Mouse (Mus musculus) heart, embryonic 10.5 days (tissue): ENCODE measurements around the gene Gsx2. TPM values are rescaled to one million over a fixed set of nuclear protein-coding genes. Genes with fewer than 3 reads are reported as not detected.

ENCODE experiments used
- DNase-seq: peaks from one replicate; pipeline ENCODE4 v3.0.0-alpha.2; 2017; ENCODE audit warnings: low spot score
- H3K27ac ChIP-seq: fragments of 300-500 bp; sonication (generic); 2 replicates; pipeline ENCODE4 v1.5.1; 2016; ENCODE audit warnings: mild to moderate bottlenecking
- H3K27me3 ChIP-seq: fragments of 300-500 bp; sonication (generic); 2 replicates; pipeline ENCODE4 v1.6.1; 2016; ENCODE audit warnings: mild to moderate bottlenecking; ENCODE audit not compliant: poor library complexity, insufficient read depth, severe bottlenecking
- H3K36me3 ChIP-seq: fragments of 300-500 bp; sonication (generic); 2 replicates; pipeline ENCODE4 v1.6.1; 2016; ENCODE audit warnings: mild to moderate bottlenecking, moderate library complexity
- H3K4me1 ChIP-seq: fragments of 300-500 bp; sonication (generic); 2 replicates; pipeline ENCODE4 v1.6.1; 2016; ENCODE audit warnings: mild to moderate bottlenecking
- H3K4me3 ChIP-seq: fragments of 300-500 bp; sonication (generic); 2 replicates; pipeline ENCODE4 v1.5.1; 2016; ENCODE audit warnings: mild to moderate bottlenecking, moderate library complexity
- H3K9me3 ChIP-seq: fragments of 300-500 bp; sonication (generic); 2 replicates; pipeline ENCODE4 v1.6.1; 2016; ENCODE audit warnings: mild to moderate bottlenecking, moderate library complexity
- WGBS: fragments of 180-500 bp; shearing (Covaris S2); methylation state at CpG from one replicate; pipeline ENCODE4 v1.1.7; 2016; 5-methylcytosine and 5-hydroxymethylcytosine counted together
- polyA plus RNA-seq: library from polyadenylated mRNA; unstranded; fragments of >200 nt; fragmentation: Nextera tagmentation; extraction: Ambion mirVana; gene quantifications from 2 replicates; pipeline ENCODE4 v1.2.1, GENCODE M21; 2016

Gene Gsx2
- polyA plus RNA-seq, 1 experiment from 2014 or later, result not detected

DNA sequence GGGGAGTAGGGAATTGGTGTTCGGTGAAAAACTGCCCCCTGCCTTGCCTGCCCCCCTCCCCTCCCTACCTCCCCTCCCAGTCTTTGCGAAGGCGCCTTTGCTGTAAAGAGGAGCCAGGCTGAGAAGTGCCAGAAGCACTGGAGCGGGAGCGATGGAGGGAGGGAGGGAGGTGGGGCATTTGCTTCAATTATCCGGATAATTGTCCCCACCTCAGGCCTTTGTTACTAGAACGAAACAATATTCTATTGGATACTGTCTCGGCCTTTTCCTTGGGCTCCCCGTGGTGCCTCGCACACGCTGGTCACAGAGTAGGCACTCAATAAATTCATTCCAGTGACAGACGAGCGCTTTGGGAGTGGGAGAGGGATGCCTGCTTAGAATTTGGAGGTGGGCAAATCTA lies 5.3 kb upstream of the Gsx2 start:
- Histone ChIP-seq H3K27ac (no peak overlapping the region), H3K4me3 (0 out of 2 replicates have a peak overlapping the region, but pooled peaks have one; percentile 24), H3K27me3 (peaks cover 93% of the 10 kb centered on the region), H3K4me1 (peaks cover 26% of the 10 kb centered on the region), H3K9me3 (no peaks in the 10 kb centered on the region), H3K36me3 (no peaks in the 10 kb centered on the region)
- no peak for DNase-seq
- WGBS, result 1% methylated on average over 12 of the region's 13 CpGs

DNA sequence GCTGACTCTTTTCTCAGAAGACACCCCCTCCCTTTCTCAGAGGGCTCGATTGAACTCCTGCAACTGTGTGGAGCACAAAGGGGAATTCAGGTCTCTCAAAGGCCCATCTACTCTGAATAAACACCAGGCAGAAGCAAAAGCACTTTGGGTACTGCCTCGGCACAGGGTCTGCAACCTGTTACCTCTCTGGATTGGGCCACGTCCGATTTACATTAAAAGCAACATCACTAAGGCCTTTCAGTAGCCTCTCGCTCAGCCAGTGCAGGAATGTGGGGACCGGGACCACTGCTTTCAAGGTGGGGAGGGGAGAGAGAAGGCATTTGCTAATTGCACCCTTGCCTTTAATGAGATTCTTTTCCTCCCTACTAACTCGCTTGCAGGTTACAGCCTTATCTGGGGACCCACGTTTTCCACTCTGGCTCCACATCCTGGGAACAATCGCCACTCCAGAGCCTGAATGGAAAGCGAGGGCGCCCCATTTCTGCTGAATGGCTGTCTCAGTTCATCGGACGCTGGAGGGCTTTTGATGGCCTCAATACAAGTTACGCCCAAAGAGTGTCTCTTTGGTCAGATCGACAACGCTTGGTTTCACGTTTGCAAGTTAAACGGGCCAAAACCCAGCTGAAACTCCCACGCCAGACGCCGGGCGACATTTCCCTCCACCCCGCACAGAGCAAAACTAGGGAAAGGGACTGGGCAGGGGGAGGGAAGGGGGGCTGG lies 4.6 kb upstream of the Gsx2 start:
- WGBS, result under 1% methylated on average over 23 of the region's 23 CpGs
- Histone ChIP-seq H3K9me3 (no peaks in the 10 kb centered on the region), H3K4me3 (peak overlapping the region; percentile 16; the same call in 1 of the 2 replicates), H3K4me1 (peaks cover 32% of the 10 kb centered on the region), H3K27ac (no peak overlapping the region), H3K36me3 (no peaks in the 10 kb centered on the region), H3K27me3 (peaks cover 98% of the 10 kb centered on the region)
- no peak for DNase-seq

DNA sequence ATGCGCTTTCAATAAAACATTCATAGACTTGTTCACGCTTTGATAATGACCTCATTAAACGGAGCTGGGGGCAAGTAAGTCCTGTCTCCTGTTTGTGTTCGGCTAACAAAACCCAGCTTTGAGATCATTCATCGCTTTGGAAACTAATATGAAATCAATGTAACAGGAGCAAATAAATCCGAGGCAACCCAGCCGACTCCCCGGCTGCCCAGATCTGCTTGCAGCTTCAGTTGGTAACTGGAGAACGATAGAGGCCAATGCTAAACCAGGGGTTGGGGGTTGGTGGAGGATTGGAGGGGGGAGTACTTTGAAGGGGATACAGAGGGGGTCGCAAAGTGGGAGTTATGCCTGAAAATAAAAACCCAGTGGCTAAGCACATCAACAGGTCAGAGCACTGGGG lies 3.5 kb upstream of the Gsx2 start:
- Histone ChIP-seq H3K27ac (no peak overlapping the region), H3K27me3 (peaks cover 98% of the 10 kb centered on the region), H3K4me3 (no peak overlapping the region), H3K4me1 (peaks cover 32% of the 10 kb centered on the region), H3K36me3 (no peaks in the 10 kb centered on the region), H3K9me3 (no peaks in the 10 kb centered on the region)
- DNase-seq, result no peak
- under 1% methylated on average over 10 of the region's 10 CpGs for WGBS

DNA sequence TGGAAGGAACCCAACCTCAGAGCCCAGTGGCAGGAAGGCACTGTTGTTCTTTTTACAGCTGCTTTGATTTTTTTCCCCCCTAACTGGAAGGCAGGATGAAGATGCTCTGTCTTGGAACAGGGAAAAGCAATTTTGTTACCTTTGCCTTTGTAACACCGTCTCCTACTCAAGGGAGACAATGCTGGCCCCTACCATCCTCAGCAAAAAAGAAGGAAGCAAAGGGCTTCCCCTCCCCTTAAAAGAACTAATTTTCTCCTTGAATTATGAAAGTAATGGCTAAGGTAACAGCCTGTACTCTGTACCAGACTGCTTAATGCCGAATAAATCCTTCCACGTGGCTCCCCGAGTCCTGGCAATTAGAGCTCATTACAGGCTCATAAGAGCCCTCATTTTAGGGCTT lies 2.9 kb upstream of the Gsx2 start:
- no peaks in the 10 kb centered on the region for H3K36me3 ChIP-seq
- no peak for DNase-seq
- no peaks in the 10 kb centered on the region for H3K9me3 ChIP-seq
- 6% methylated on average over 4 of the region's 4 CpGs for WGBS
- peaks cover 98% of the 10 kb centered on the region for H3K27me3 ChIP-seq
- H3K4me1 ChIP-seq, result peaks cover 27% of the 10 kb centered on the region
- no peak overlapping the region for H3K27ac ChIP-seq
- H3K4me3 ChIP-seq, result no peak overlapping the region

DNA sequence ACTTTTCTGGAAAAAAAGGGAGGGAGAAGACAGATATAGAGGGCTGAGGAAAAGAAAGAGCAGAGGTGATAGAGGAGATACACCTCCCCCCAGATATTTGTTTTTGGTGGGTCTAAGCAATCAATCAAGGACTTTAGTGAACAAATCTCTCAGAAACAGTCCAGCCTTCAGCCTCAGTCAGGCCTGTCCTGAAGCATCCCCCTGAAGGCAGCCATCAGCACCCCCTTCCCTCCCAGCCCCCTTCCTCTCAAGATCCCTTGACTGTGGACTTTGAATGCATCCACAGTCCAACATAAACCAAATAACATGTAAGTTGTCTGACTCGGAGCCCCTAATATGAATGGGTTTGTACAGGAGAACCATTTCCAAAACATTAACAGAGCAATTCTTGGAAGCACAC lies 2.2 kb upstream of the Gsx2 start:
- no peaks in the 10 kb centered on the region for H3K36me3 ChIP-seq
- H3K4me1 ChIP-seq, result peaks cover 27% of the 10 kb centered on the region
- 20% methylated on average over 1 of the region's 1 CpGs for WGBS
- no peak overlapping the region for H3K27ac ChIP-seq
- DNase-seq, result no peak
- H3K9me3 ChIP-seq, result no peaks in the 10 kb centered on the region
- peaks cover 98% of the 10 kb centered on the region for H3K27me3 ChIP-seq
- no peak overlapping the region for H3K4me3 ChIP-seq

DNA sequence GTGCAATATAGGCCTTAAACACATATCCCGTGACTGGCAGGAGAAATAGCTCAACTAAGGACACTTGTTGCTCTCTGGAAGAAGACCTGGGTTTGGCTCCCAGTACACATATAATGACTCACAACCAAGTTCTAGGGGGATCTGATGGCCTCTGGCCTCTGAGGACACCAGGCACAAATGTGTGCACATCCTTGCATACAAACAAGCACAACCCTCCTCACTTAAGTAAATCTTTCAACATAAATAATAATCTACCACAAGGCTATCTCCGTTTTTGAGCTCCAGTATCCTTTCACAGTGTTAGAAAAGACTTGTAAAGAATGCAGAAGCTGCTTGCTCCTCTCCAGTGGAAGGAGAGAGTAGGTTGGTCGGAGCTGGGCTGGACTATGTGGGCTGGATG lies 1.7 kb upstream of the Gsx2 start:
- peaks cover 98% of the 10 kb centered on the region for H3K27me3 ChIP-seq
- DNase-seq, result no peak
- H3K9me3 ChIP-seq, result no peaks in the 10 kb centered on the region
- H3K27ac ChIP-seq, result no peak overlapping the region
- no peaks in the 10 kb centered on the region for H3K36me3 ChIP-seq
- peaks cover 27% of the 10 kb centered on the region for H3K4me1 ChIP-seq
- WGBS, result 12% methylated on average over 3 of the region's 3 CpGs
- no peak overlapping the region for H3K4me3 ChIP-seq

DNA sequence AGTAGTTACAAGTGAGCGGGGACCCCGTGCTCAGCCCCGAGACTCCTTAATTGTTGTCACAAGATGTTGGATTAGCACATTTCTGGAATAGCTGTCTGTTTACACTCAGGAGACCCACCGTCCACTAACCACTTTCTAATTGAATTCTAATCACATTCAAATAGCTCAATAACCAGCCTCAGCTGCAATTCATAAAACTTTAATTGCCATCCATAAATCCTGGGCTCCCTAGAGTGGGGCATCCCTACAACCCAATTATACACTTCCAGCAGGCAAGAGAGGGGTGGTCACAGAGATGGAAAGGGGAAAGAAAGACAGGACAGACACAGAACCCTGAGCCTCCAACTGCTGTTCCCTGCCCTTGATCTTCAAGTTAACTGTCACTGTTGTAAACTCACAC lies 1.3 kb upstream of the Gsx2 start:
- Histone ChIP-seq H3K27ac (no peak overlapping the region), H3K36me3 (no peaks in the 10 kb centered on the region), H3K4me3 (no peak overlapping the region), H3K27me3 (peaks cover 98% of the 10 kb centered on the region), H3K9me3 (no peaks in the 10 kb centered on the region), H3K4me1 (peaks cover 27% of the 10 kb centered on the region)
- no peak for DNase-seq
- WGBS, result 5% methylated on average over 4 of the region's 4 CpGs

DNA sequence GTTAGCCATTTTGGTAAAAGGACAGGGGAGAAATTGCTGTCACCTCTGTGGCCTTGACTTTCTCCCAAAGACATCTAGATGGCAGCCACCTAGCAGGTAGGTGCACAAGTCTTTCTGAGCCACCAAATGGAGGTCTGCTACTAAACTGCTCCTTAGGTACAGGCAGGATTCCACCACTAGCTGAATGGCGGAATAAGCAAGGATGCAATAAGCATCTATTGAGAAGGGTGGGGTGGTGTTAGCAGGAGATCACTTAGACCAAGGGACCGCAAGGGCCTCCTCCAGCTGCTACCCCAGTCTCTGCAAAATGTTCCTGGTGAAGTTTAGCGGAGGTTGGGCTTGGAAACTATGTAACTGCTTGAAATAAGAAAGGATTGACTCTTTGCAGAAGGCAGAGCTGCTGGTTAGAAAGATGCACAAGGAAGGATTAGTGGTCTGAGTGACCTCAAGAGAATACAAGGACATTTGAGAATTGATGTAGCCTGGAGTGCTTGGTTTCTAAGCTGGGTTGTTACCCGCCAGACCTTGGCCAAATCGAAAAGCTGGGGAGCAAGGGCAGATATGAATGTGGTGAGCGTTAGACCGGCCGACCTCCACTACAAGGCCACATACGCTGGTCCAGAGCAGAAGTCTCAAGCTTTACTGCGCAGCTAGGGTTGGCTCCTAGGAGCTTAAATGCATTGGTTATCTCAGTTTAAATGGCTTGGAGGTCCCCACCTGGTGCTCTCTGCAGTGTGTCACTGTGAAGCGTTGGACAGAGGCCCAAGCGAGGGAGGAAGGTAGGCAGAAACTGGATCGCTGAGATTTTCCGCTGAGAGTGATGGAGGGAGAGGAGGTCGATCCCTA lies 641 bp upstream of the Gsx2 start:
- peak overlapping the region; percentile 43 for H3K4me3 ChIP-seq
- peaks cover 27% of the 10 kb centered on the region for H3K4me1 ChIP-seq
- H3K36me3 ChIP-seq, result no peaks in the 10 kb centered on the region
- no peaks in the 10 kb centered on the region for H3K9me3 ChIP-seq
- 5% methylated on average over 15 of the region's 15 CpGs for WGBS
- peaks cover 98% of the 10 kb centered on the region for H3K27me3 ChIP-seq
- H3K27ac ChIP-seq, result no peak overlapping the region
- no peak for DNase-seq

DNA sequence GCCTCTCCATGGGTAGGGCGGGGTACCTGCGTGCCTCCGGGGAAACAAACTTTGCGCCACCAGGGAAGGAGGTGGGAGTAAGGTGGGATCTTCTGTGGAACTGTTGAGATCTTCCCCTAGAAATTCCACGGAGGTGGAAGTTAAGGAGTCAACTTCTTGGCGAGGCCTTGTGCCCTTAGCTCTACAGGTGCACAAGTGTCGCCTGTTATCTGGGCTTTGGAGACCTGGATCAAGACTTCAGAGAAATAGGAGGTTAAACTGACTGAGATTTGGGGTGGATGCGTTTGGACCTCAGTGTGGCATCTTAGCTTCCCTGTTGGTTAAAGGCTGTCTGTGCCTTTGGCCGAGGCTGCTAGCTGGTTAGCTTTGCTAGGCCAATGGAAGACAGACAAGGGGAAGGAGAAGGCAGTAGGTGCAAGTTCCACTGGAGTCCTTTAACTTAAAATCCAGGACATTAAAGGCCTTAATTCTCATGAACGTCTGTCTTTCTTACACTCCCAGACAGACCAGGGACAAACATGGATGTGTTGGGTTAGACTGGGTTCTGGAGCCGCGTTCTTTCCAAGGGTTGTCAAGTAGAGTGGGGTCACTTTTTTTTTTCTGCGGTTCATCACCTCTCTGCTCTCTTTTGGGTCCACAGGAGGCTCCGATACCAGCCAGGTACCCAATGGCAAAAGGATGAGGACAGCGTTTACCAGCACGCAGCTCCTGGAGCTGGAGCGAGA lies 1.1 kb downstream of the Gsx2 start:
- WGBS, result under 1% methylated on average over 17 of the region's 17 CpGs

DNA sequence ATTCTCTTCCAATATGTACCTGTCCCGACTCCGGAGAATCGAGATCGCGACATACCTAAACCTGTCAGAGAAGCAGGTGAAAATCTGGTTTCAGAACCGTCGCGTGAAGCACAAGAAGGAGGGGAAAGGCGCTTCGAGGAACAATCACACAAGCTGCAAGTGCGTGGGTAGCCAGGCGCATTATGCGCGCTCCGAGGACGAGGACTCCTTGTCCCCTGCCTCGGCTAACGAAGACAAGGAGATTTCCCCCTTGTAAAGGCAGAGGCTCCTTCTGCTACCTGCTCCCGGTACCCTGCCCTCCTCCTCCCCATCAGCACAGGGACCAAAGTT lies 1.6 kb downstream of the Gsx2 start:
- 1% methylated on average over 19 of the region's 19 CpGs for WGBS
- no peak overlapping the region for H3K4me3 ChIP-seq
- peaks cover 100% of the 10 kb centered on the region for H3K27me3 ChIP-seq
- H3K9me3 ChIP-seq, result no peaks in the 10 kb centered on the region
- H3K36me3 ChIP-seq, result no peaks in the 10 kb centered on the region
- H3K27ac ChIP-seq, result no peak overlapping the region
- DNase-seq, result no peak
- H3K4me1 ChIP-seq, result peaks cover 14% of the 10 kb centered on the region

More for the DNA sequence above, 1.1 kb downstream of the Gsx2 start:
- Histone ChIP-seq H3K9me3 (no peaks in the 10 kb centered on the region), H3K4me3 (peak overlapping the region; percentile 43), H3K4me1 (peaks cover 14% of the 10 kb centered on the region), H3K27me3 (peaks cover 100% of the 10 kb centered on the region), H3K27ac (no peak overlapping the region), H3K36me3 (no peaks in the 10 kb centered on the region)
- DNase-seq, result no peak

DNA sequence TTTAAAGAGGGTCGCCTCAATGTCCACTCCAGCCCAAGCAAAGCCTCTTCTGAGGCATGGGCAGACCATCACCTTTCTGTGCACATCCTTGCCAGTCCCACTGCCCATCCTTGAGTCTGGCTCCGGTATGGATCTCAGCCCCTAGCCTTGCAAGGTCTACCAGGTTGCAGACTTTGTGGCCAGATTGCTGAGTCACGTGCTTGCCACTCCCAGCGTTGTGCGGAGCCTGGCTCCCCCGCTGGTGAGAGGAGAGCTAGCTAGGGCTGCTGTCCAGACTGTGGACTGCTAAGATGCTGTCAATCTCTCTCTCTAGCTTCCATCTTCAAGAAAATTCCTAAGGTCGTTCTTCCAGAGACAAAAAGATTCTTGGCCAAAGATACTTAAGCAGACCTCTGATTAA lies 4.2 kb downstream of the Gsx2 start:
- WGBS, result under 1% methylated on average over 7 of the region's 7 CpGs
- peaks cover 100% of the 10 kb centered on the region for H3K27me3 ChIP-seq
- H3K9me3 ChIP-seq, result no peaks in the 10 kb centered on the region
- no peak for DNase-seq
- peaks cover 21% of the 10 kb centered on the region for H3K4me1 ChIP-seq
- no peak overlapping the region for H3K27ac ChIP-seq
- H3K36me3 ChIP-seq, result no peaks in the 10 kb centered on the region
- H3K4me3 ChIP-seq, result no peak overlapping the region

DNA sequence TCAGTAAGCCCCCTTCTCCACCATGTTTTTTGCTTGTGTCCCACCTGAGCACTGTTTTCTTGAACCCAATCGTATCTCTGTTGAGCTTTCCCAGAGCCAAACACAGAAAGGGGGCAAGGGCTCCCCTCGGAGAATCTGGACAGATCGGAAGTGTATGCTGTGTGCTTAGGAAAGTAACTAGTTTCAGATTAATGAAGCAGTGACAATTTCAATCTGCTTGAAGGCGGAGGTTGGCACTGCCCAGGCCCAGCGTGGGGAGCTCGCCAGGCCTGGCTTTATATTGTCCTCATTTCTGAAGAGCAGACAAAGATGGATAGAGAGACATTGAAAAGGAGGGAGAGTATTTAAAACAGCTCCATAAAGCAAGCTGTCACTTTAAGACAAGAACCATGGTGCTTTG lies 7.0 kb downstream of the Gsx2 start:
- H3K9me3 ChIP-seq, result no peaks in the 10 kb centered on the region
- WGBS, result 11% methylated on average over 6 of the region's 6 CpGs
- no peak for DNase-seq

DNA sequence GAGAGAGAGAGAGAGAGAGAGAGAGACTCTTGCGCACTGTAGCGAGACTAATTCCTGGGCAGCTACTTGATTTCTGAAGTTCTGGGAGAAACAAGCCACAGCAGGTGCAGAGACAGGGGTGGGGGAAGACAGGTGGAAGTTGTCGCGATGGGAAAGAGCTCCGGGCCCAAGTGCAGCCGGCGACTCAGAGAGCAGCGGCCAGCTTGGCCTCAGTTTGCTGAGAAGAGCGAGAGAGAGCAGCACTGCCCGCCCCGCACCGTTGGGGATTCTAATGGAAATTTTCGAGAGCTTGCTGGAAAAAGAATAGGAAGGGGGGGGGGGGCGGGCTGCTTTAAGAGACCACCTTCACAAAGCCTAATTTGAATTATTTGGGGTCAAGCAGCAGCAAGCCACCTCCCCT lies 7.7 kb downstream of the Gsx2 start:
- Histone ChIP-seq H3K4me1 (peaks cover 14% of the 10 kb centered on the region), H3K9me3 (no peaks in the 10 kb centered on the region), H3K27ac (no peak overlapping the region), H3K27me3 (peaks cover 100% of the 10 kb centered on the region), H3K36me3 (no peaks in the 10 kb centered on the region), H3K4me3 (no peak overlapping the region)
- no peak for DNase-seq
- 3% methylated on average over 14 of the region's 14 CpGs for WGBS

More for the DNA sequence above, 7.0 kb downstream of the Gsx2 start:
- Histone ChIP-seq H3K4me1 (peaks cover 14% of the 10 kb centered on the region), H3K4me3 (no peak overlapping the region), H3K27ac (no peak overlapping the region), H3K27me3 (peaks cover 100% of the 10 kb centered on the region), H3K36me3 (no peaks in the 10 kb centered on the region)
